Mouse (Mus musculus): ENCODE data around the gene Olfr52. TPM values are rescaled to one million over a fixed set of nuclear protein-coding genes. Genes with fewer than 3 reads are reported as not detected.

Gene Olfr52
- polyA plus RNA-seq, 1 experiment from 2014 or later, result 0.20 TPM

Other genes starting within 250 kb of the Olfr52 start
- gene Olfr1028, start 235.2 kb downstream of the Olfr52 start, polyA plus RNA-seq (2015; fragmentation: Nextera tagmentation; extraction: Ambion mirVana), result 0.09 and 0.17 TPM in 2 replicates
- gene Olfr1029, start 211.8 kb downstream of the Olfr52 start, polyA plus RNA-seq (2015; fragmentation: Nextera tagmentation; extraction: Ambion mirVana), result 0.08 and 0.17 TPM in 2 replicates
- gene Olfr1030, start 206.4 kb downstream of the Olfr52 start, polyA plus RNA-seq (2015; fragmentation: Nextera tagmentation; extraction: Ambion mirVana), result 0.11 and 0.12 TPM in 2 replicates
- 0.37 and 0.39 TPM in 2 replicates for gene Olfr1031, start 195.4 kb downstream of the Olfr52 start, polyA plus RNA-seq (2015; fragmentation: Nextera tagmentation; extraction: Ambion mirVana)
- 0.27 TPM in 1 of 2 replicates, not detected in the other for gene Olfr1032, start 180.1 kb downstream of the Olfr52 start, polyA plus RNA-seq (2015; fragmentation: Nextera tagmentation; extraction: Ambion mirVana)
- gene Olfr1033, start 165.1 kb downstream of the Olfr52 start, polyA plus RNA-seq (2015; fragmentation: Nextera tagmentation; extraction: Ambion mirVana), result 0.14 and 0.79 TPM in 2 replicates
- 0.04 and 0.09 TPM in 2 replicates for gene Olfr1034, start 139.8 kb downstream of the Olfr52 start, polyA plus RNA-seq (2015; fragmentation: Nextera tagmentation; extraction: Ambion mirVana)
- gene Olfr1036, start 111.7 kb downstream of the Olfr52 start, polyA plus RNA-seq (2015; fragmentation: Nextera tagmentation; extraction: Ambion mirVana), result not detected in 2 replicates
- 0.14 TPM in 1 of 2 replicates, not detected in the other for gene Olfr1037, start 98.3 kb downstream of the Olfr52 start, polyA plus RNA-seq (2015; fragmentation: Nextera tagmentation; extraction: Ambion mirVana)
- 0.05 TPM in 1 of 2 replicates, not detected in the other for gene Olfr1039, start 49.8 kb downstream of the Olfr52 start, polyA plus RNA-seq (2015; fragmentation: Nextera tagmentation; extraction: Ambion mirVana)
- gene Olfr1040, start 39.0 kb downstream of the Olfr52 start, polyA plus RNA-seq (2015; fragmentation: Nextera tagmentation; extraction: Ambion mirVana), result not detected in 2 replicates
- gene Olfr1042, start 23.8 kb downstream of the Olfr52 start, polyA plus RNA-seq (2015; fragmentation: Nextera tagmentation; extraction: Ambion mirVana), result not detected in 2 replicates
- not detected in 2 replicates for gene Olfr1043, start 18.2 kb downstream of the Olfr52 start, polyA plus RNA-seq (2015; fragmentation: Nextera tagmentation; extraction: Ambion mirVana)
- gene Olfr1044, start 7.9 kb downstream of the Olfr52 start, polyA plus RNA-seq (2015; fragmentation: Nextera tagmentation; extraction: Ambion mirVana), result 0.24 TPM in 2 replicates
- gene Olfr1045, start 17.3 kb upstream of the Olfr52 start, polyA plus RNA-seq (2015; fragmentation: Nextera tagmentation; extraction: Ambion mirVana), result 0.09 TPM in 1 of 2 replicates, not detected in the other
- gene Olfr1046, start 33.6 kb upstream of the Olfr52 start, polyA plus RNA-seq (2015; fragmentation: Nextera tagmentation; extraction: Ambion mirVana), result 0.12 and 0.52 TPM in 2 replicates
- 0.24 and 0.56 TPM in 2 replicates for gene Olfr1047, start 45.7 kb upstream of the Olfr52 start, polyA plus RNA-seq (2015; fragmentation: Nextera tagmentation; extraction: Ambion mirVana)
- 0.20 TPM in 1 of 2 replicates, not detected in the other for gene Olfr1048, start 54.6 kb upstream of the Olfr52 start, polyA plus RNA-seq (2015; fragmentation: Nextera tagmentation; extraction: Ambion mirVana)
- gene Olfr1049, start 72.6 kb upstream of the Olfr52 start, polyA plus RNA-seq (2015; fragmentation: Nextera tagmentation; extraction: Ambion mirVana), result not detected in 2 replicates
- gene Olfr1051, start 93.4 kb upstream of the Olfr52 start, polyA plus RNA-seq (2015; fragmentation: Nextera tagmentation; extraction: Ambion mirVana), result not detected in 2 replicates
- 0.12 and 0.23 TPM in 2 replicates for gene Olfr1052, start 106.8 kb upstream of the Olfr52 start, polyA plus RNA-seq (2015; fragmentation: Nextera tagmentation; extraction: Ambion mirVana)
- gene Olfr1053, start 129.6 kb upstream of the Olfr52 start, polyA plus RNA-seq (2015; fragmentation: Nextera tagmentation; extraction: Ambion mirVana), result not detected in 2 replicates
- gene Olfr1054, start 149.8 kb upstream of the Olfr52 start, polyA plus RNA-seq (2015; fragmentation: Nextera tagmentation; extraction: Ambion mirVana), result 0.29 and 0.38 TPM in 2 replicates
- not detected in 2 replicates for gene Olfr1055, start 164.6 kb upstream of the Olfr52 start, polyA plus RNA-seq (2015; fragmentation: Nextera tagmentation; extraction: Ambion mirVana)
- gene Olfr1056, start 176.8 kb upstream of the Olfr52 start, polyA plus RNA-seq (2015; fragmentation: Nextera tagmentation; extraction: Ambion mirVana), result 0.44 TPM in 1 of 2 replicates, not detected in the other
- 0.05 TPM in 1 of 2 replicates, not detected in the other for gene Olfr1057, start 192.7 kb upstream of the Olfr52 start, polyA plus RNA-seq (2015; fragmentation: Nextera tagmentation; extraction: Ambion mirVana)
- 0.22 and 0.98 TPM in 2 replicates for gene Olfr1058, start 202.9 kb upstream of the Olfr52 start, polyA plus RNA-seq (2015; fragmentation: Nextera tagmentation; extraction: Ambion mirVana)
- not detected in 2 replicates for gene Olfr1061, start 228.4 kb upstream of the Olfr52 start, polyA plus RNA-seq (2015; fragmentation: Nextera tagmentation; extraction: Ambion mirVana)
- 0.05 TPM in 1 of 2 replicates, not detected in the other for gene Olfr1062, start 241.1 kb upstream of the Olfr52 start, polyA plus RNA-seq (2015; fragmentation: Nextera tagmentation; extraction: Ambion mirVana)

Data from embryonic facial prominence, embryonic 15.5 days (tissue).